Mouse (Mus musculus) spleen, postnatal 36 days (tissue): ENCODE measurements around the gene Naa11.

Experiments used
- DNase-seq, 2 experiments: peaks; one replicate each; pipeline ENCODE4 v3.0.0; 2022; ENCODE audit warnings: low spot score in 2 of 2, mixed read lengths in 1 of 2

Naa11 gene

GRCm38 (mm10) chr5:97392160-97392559 lies at the start of gene Naa11:
Naa11 (minus strand) TSS chr5:97392379.
- no peak for DNase-seq

- DNase-seq, result no peak
Observed at GRCm38 (mm10) chr5:97432512-97432911, 40.3 kb upstream of the Naa11 start.

- no peak for DNase-seq
Observed at GRCm38 (mm10) chr5:97429976-97430375, 37.8 kb upstream of the Naa11 start.

- no peak for DNase-seq
Observed at GRCm38 (mm10) chr5:97421669-97422068, 29.5 kb upstream of the Naa11 start.

GRCm38 (mm10) chr5:97417185-97417584 lies 25.0 kb upstream of the Naa11 start:
- DNase-seq, result no peak

GRCm38 (mm10) chr5:97415837-97416236 lies 23.7 kb upstream of the Naa11 start:
- no peak for DNase-seq

GRCm38 (mm10) chr5:97413716-97414115 lies 21.5 kb upstream of the Naa11 start:
- no peak for DNase-seq

- no peak for DNase-seq
Observed at GRCm38 (mm10) chr5:97410190-97410589, 18.0 kb upstream of the Naa11 start.

GRCm38 (mm10) chr5:97409234-97409704 lies 17.1 kb upstream of the Naa11 start:
- DNase-seq, result no peak

GRCm38 (mm10) chr5:97401042-97401441 lies 8.9 kb upstream of the Naa11 start:
- DNase-seq, result no peak

GRCm38 (mm10) chr5:97397585-97397984 lies 5.4 kb upstream of the Naa11 start:
- DNase-seq, result peak; percentile 55 to 59

GRCm38 (mm10) chr5:97387622-97388021 lies 4.6 kb downstream of the Naa11 start:
- DNase-seq, result no peak

- no peak for DNase-seq
Observed at GRCm38 (mm10) chr5:97384399-97384798, 7.8 kb downstream of the Naa11 start.

GRCm38 (mm10) chr5:97382548-97383222 lies 9.5 kb downstream of the Naa11 start:
- DNase-seq, result no peak

GRCm38 (mm10) chr5:97379976-97380375 lies 12.2 kb downstream of the Naa11 start:
- DNase-seq, result no peak

- no peak for DNase-seq
Observed at GRCm38 (mm10) chr5:97364781-97365180, 27.4 kb downstream of the Naa11 start.

GRCm38 (mm10) chr5:97364252-97364651 lies 27.9 kb downstream of the Naa11 start:
- DNase-seq, result no peak

- no peak for DNase-seq
Observed at GRCm38 (mm10) chr5:97362539-97362938, 29.6 kb downstream of the Naa11 start.

- no peak for DNase-seq
Observed at GRCm38 (mm10) chr5:97359104-97359503, 33.1 kb downstream of the Naa11 start.

- no peak for DNase-seq
Observed at GRCm38 (mm10) chr5:97356135-97356534, 36.0 kb downstream of the Naa11 start.

GRCm38 (mm10) chr5:97355152-97355551 lies 37.0 kb downstream of the Naa11 start:
- DNase-seq, result no peak

- DNase-seq, result no peak
Observed at GRCm38 (mm10) chr5:97348760-97349159, 43.4 kb downstream of the Naa11 start.

- DNase-seq, result no peak
Observed at GRCm38 (mm10) chr5:97348310-97348709, 43.9 kb downstream of the Naa11 start.

- no peak for DNase-seq
Observed at GRCm38 (mm10) chr5:97345732-97346253, 46.4 kb downstream of the Naa11 start.
